Mouse (Mus musculus) heart, adult 2 months (tissue): ENCODE results near the gene Reep6.

Experiments used
- CTCF ChIP-seq: fragments of 200-600 bp; IDR thresholded peaks from 2 replicates; pipeline ENCODE4 v1.8.1; 2022; ENCODE audit warnings: antibody characterized with exemption, mild to moderate bottlenecking, moderate library complexity
- EP300 ChIP-seq: fragments of 200-500 bp; IDR thresholded peaks from 2 replicates; pipeline ENCODE4 v1.6.1; 2011; ENCODE audit warnings: low read depth, low read length, control low read depth; ENCODE audit not compliant: insufficient read depth
- POLR2A ChIP-seq: fragments of 200-500 bp; IDR thresholded peaks from 2 replicates; pipeline ENCODE4 v1.6.1; 2011; ENCODE audit warnings: mild to moderate bottlenecking, low read depth, low read length, control low read depth; ENCODE audit not compliant: insufficient read depth

DNA sequence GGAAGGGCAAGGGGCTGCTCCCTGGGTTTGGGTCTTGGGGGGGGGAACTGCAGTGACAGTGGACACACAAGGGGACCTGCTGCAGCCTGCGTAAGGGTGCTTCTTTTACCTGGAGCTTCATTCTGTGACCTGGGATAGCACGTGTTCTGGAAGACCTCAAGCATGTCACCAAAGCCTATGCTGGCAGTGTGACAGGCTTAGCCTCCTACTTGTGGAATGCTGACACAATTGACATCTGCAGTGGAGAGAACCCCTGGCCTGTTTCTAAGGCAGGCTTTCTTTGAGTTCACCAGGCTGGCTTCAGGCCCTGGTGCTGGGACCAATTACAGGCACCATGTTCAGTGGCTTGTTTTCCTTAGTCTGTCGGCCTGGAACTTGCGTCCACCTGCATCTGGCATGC, 35.4 kb upstream of the Reep6 start:
- TF ChIP-seq CTCF (no peak), POLR2A (no peak), EP300 (no peak)
